Mouse (Mus musculus): ENCODE data around the gene Qrich2.
"Not testable (repeated sequence)": the region's sequence is repeated elsewhere in the genome, so short reads cannot be mapped to it uniquely, and the experiment has no call there.

The Qrich2 gene

DNA sequence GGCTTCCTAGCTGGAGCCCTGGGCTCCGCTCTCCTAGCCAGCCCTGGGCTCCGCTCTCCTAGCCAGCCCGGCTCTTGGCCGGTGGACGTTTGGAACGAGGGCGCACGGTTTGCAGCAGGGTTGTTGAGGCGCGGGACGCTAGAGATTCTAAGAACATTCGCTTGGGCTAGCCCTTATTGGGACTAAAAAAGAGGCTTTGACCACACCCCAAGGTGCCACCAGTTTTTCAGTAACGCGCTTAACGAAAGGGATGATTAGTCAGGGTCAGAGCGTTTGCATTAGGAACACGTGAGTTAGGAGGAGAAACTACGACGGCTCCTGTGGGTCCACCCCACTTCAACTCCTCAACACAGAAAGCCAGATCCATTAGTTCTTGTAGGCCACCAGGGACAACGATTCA, at the start of gene Qrich2:
Gene Qrich2, minus strand, starts transcription at position 101 of the 400 bp plus-strand sequence.
- no peak for DNase-seq

DNA sequence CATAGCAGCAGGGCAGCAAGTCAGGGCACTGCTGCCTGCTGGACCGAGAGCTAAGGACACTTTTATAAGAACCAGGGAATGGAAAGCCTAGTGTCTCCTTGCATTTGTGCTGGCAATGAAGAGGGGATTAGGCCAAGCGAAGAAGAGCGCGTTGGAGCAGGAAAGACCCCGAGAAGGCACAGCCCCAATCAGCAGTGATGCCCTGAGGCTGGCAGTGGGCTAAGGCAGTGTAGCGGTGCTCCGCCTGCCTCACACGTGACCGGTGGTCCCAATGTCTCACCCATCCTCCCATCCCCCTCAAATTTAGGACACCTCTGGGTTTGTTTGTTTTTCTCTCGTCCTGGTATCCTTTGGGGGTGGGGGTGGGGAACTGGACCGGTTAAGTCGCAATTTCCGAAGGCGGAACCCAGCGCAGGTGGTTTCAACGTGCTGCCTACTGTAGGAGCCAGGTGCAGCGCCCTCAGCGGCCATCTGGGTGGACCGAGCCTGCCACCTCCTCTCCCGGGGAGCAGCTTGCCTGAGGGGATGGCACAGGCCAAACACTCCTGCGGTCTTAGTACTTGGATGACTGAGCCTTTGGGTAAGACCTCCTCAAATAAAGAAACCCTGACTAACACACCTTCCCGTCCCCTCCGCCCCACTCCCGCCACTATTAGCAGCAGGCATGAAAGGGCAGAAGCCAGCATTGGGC, 49.4 kb upstream of the Qrich2 start:
- no peak for DNase-seq

DNA sequence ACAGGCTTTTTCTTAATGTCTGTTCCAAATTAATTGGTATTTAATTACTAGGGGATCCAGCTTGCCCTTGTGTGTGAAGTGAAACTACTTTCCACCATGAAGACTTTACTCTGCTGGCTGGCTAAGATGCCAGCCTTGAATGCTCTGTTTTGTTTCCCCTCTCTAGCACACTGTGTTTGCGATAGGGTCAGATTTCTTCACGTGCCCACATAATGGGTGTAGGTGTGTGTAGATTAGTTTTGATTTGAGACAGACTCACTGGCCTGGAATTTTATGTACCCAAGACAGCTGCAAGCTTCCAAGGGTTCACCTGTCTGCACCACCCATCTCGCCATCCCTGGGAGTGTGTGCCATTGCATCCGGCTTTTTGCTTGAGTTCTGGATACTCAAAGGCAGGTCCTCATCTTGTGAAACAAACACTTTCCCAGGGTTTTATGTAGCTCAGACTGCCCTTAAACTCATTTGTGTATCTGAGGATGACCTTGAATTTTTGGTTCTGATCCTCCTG, 47.5 kb upstream of the Qrich2 start:
- DNase-seq, result no peak

DNA sequence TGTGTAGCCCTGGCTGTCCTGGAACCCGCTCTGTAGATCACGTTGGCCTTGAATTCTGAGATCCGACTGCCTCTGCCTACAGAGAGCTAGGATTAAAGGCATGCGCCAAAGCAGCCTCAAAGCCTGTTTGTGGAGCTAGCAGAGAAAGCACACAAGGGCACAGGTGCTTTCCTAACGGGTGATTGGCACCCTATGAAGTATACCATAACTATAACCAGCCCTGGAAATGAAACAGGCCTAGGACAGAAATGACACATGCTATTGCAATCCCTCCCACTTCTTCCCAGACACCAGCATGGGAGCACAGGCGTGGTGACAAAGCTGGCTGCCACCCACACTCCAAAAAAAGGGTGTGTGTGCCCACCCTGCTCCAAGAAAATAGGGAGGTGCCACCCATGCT, 46.9 kb upstream of the Qrich2 start:
- DNase-seq, result no peak

DNA sequence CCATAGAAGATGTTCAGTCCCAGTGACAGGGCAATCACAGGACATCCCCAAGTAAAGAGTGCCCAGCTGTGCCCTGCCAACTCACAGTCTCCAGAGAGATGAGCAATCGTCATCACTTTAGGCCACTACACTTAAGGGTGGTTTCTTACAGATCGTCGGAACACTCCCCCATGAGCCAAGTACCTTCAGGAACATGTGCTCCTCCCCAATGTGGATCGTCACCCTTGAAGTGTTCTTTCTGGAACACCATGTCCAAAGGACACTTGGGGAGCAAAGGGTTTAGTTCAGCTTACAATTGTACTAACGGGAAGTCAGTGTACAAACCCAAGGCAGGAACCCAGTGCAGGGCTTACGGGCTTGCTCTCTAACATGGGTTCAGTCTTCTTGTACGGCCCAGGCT, 46.1 kb upstream of the Qrich2 start:
- DNase-seq, result no peak

DNA sequence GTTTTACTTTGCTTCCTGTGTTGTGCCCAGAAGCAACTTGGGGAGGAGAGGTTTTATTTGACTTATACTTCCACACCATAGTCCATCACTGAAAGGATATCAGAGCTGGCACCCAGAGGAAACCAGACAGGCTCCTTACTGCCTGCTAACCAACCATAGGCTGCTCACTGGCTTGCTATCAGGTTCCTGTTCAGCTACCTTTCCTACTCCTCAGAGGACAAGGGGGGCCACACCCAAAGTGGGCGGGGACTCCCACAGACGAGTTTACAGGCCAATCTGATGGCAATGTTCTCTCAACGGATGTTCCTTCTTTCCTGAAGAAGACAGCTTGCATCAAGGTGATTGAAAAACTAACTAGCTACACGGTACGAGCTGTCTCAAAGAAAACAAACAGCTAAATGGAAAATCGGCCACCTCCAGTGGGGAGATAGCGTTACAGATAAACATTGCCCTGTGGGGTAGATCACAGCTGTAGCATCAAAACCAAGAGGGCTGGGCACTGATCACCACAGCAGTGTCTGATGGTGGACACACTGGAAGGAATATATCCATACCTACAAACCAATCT, 45.3 kb upstream of the Qrich2 start:
- DNase-seq, result no peak

DNA sequence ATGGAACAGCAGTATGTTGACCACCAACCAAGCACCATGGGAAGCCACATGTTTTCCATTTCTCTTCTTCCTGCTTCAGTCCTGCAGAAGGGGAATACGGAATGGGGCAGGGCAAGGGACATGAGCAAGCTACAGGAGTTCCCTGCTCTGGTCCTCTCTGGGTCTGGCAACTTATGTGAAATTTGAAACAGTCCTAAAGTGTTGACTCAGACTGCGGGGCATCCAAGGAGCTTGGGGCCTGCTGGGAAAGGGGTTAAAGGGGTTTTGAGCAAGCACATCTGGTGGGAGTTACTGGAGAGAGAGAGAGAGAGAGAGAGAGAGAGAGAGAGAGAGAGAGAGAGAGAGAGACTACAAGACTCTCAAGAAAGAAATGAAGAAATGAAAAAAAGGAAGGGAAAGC, 42.6 kb upstream of the Qrich2 start:
- DNase-seq, result no peak

GRCm38 (mm10) chr11:116506151-116506875, 40.3 kb upstream of the Qrich2 start:
- DNase-seq, result no peak

DNA sequence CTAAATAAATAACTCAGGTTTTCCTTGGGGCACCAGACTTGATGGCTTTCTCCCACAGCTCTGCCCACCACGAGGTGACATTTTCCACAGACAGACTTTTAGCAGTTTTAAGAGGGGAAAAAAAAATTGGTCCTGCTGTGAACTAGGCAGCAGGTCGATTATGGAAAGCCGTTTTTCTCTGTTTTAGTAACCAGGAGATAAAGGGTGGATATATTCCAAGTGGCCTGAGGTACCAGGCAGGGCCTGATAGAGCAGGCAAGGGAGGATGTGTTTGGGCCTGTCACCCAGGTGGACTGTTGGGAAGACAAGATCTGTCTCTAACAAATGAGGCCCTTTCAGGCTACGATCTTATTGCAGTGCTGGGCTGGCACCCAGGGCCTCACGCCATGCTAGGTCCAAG, 39.5 kb upstream of the Qrich2 start:
- no peak for DNase-seq

DNA sequence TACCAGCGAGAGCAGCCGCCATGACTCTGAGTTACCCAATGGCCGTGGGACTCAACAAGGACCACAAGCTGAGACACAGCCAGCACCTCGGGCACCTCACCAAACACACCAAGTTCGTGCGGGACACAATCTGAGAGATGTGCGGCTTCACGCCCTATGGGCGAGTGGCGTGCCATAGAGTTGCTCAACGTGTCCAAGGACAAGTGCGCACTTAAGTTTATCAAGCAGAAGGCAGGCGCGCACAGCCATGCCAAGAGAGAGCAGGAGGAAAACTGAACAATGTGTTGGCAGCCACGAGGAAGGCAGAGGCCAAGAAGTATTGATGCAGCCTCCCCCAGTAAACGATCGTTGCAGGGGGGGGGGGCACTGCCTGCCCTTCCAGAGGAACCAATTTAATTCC, 38.5 kb upstream of the Qrich2 start:
- no peak for DNase-seq

- no peak for DNase-seq
These were observed 35.1 kb upstream of the Qrich2 start for GRCm38 (mm10) chr11:116501005-116501746.

DNA sequence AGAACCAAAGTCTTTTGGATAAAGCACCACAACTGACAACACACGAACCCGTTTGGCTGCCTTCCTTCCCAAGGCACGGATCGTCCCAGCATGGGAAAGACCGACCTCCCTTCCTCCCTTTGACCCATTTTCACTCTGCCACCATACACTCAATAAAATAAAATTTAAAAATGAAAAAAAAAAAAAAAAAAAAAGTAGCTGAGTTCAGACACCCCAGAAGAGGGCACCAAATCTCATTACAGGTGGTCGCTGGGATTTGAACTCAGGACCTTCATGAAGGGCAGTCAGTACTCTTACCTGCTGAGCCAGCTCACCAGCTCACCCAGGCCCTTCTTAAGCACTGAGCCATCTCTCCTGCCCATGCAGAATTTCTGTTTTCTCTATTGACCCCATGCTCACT, 33.0 kb upstream of the Qrich2 start:
- DNase-seq, result no peak

DNA sequence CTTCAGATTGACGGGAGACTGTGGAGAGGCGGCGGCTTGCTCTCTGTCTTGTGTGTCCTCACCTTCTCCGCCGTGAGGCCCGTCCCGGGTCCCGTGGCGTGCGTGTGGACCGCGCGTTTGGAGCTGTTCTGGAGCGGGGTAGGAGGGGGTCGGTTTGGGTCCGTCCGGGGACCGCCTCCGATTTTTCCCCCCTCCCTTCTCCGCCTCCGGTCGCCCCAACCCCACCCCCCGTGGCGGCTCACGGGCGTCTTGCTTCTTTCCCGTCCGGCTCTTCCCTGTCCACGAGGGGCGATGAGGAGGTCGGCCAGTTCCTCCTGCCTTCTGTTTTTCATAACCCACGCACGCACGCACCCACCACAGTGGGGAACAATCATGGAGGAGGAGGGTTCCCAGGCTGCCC, 32.6 kb upstream of the Qrich2 start:
- no peak for DNase-seq

- DNase-seq, result no peak
These were observed 31.3 kb upstream of the Qrich2 start for GRCm38 (mm10) chr11:116497313-116497712.

DNA sequence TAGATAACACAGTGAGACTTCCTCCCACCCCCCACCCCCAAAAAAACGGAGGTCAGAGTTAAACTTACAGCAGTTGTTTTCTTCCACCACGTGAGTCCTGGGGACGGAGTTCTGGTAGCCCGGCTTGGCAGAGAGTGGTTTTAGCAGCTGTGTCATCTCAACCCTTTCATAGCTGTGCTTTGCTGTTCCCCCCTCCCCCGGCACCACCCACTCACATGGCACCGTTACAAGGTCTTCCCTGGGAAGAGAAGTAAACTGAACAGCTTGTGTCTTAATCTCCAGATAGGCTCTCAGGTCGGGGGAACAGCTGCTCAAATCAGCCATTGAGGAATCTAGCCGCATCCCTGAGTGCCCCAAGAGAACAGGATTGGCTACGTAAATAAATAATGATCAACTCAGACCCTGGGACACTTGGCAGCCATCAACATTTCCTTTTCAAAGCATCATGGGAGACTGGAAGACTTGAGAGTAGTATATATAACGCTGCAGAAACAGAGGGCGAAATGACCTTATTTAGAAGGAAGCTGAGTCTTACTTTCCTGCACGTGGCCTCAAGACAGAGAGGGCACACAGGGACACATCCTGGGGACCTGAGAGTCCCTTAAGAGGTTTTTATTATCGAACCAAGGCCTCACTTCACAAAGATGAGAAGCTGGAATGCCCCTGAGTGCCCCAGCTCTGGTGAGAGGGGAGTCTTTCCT, 28.6 kb upstream of the Qrich2 start:
- peak; percentile 66 for DNase-seq

- no peak for DNase-seq
These were observed 27.8 kb upstream of the Qrich2 start, which contains the start of gene Prpsap1 for GRCm38 (mm10) chr11:116493795-116494252. TSS of gene Prpsap1 (minus strand) at chr11:116494202.

GRCm38 (mm10) chr11:116493191-116493590, 27.1 kb upstream of the Qrich2 start:
- DNase-seq, result no peak

- not testable (repeated sequence) for DNase-seq
These were observed 26.5 kb upstream of the Qrich2 start for GRCm38 (mm10) chr11:116492507-116492906.

GRCm38 (mm10) chr11:116491338-116491737, 25.3 kb upstream of the Qrich2 start:
- no peak for DNase-seq

DNA sequence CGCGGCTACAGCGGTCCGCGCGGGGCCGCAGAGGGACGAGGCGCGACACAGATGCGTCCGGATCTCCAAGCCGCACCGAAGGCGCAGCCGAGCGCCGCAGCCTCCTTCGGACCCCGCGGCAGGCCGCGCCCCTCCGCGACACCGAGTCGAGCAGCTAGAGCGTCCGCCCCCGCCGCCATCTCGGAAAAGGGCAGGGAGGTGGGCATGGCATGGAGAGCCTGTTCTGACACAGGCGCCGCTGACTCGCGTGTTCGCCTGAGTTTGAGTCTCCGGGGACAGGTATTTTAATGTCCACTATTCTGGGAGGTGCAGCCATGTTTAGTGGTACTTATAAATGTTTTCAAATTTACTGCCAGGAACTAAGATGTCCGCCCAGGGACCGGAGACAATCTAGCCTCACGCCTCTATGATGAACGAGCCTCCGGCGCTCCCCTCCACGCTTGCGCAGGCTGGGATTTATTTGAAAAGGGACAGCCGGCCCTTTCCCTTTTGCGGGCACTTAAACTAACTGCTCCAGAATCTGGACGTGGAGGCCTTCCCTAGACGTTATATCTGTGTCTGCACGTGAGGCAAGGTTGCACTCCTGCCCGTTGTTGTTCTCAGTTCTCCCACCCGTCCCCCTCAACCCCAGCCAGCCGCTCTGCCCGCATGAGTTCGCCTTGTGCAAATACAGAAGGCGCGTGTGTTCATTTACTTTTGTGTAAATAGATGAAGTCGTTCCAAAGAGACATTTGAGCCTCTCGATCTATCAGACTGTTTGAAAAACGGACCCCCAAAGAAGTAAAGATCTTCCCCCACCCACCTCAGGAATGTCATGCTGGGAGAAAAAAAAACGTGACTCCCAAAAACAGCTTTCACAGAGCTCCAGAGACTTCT, 24.4 kb upstream of the Qrich2 start:
- DNase-seq, result peak; percentile 87

- peak; percentile 25 for DNase-seq
These were observed 23.8 kb upstream of the Qrich2 start for GRCm38 (mm10) chr11:116489771-116490231.
